Mouse (Mus musculus): ENCODE data around the gene Erbb2. TPM values are rescaled to one million over a fixed set of nuclear protein-coding genes. Genes with fewer than 3 reads are reported as not detected.

Erbb2 gene
- polyA plus RNA-seq, 1 experiment from 2014 or later, result 48.1 TPM

DNA sequence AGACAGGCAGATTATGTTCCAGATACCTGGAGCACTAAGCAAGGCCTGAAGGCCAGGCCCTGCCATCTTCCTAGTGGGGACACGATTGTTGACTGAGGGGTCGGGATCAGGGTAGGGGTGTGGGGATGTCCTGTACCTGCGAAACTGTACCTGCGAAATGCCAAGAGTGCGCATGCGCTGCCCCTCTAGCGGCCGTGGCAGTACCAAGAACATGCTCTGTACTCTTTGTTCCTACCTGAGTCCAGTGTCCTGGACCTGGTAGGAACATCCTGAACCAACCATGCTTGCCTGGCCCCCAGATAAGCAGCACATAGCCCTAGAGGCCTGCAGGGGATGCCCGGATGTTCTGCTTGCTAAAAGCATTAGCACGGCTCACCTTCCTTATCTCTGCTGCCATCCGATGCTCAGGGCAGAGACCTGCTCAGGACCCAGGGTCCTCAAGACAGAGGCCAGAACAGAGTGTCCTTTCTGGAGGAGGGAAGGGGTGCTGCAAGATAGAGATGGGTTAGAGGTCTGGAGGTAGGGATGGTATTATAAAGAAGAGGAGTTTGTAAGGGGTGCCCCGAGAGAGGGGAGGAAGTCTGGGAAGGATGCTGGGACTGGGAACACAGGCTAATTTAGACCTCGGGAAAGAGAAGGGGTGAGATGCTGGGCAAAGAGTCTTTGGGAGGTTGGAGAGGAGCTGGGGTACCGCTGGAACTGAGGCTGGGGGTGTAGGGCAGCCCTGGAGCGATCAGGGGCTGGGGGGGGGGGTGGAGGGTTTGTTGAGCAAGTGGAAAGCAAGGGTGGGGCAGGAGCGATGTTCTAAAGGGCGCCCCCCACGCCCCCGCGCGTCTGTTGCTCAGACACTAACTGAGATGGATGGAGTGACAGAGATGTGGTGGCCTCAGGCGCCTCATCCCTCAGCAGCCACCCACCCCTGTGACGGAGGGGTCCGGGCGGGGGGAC, 26.4 kb upstream of the Erbb2 start, which contains the start of gene Pnmt:
TSS of gene Pnmt (plus strand) at position 813 of the 948 bp plus-strand sequence.
- no peak for ATAC-seq (ENCODE audit: extremely low read depth, insufficient number of reproducible peaks, low FRiP score, low TSS enrichment)
- Histone ChIP-seq H3K4me2 (peak within 1 kb of the TSS; percentile 69), H3K27ac (replicated peaks) (peak within 1 kb of the TSS; percentile 92; the same call in 1 of the 2 replicates), H3K27me3 (replicated peaks) (peaks cover 59% of the 10 kb centered on the region), H3K9me3 (no peaks in the 10 kb centered on the region), H3K9ac (peak within 1 kb of the TSS; percentile 88), H3K36me3 (peaks cover 2% of the 10 kb centered on the region), H3K4me1 (peaks cover 73% of the 10 kb centered on the region), H3K4me3 (peak within 1 kb of the TSS; percentile 52)
- WGBS, result 39% methylated on average over 25 of the region's 25 CpGs

- H3K4me1 ChIP-seq, result peaks cover 80% of the 10 kb centered on the region
- peak overlapping the region; percentile 88 for H3K9ac ChIP-seq
- no peak for ATAC-seq (ENCODE audit: extremely low read depth, insufficient number of reproducible peaks, low FRiP score, low TSS enrichment)
Measured at GRCm38 (mm10) chr11:98386596-98386995, 25.7 kb upstream of the Erbb2 start.

GRCm38 (mm10) chr11:98387056-98387577, 25.2 kb upstream of the Erbb2 start:
- ATAC-seq (ENCODE audit: extremely low read depth, insufficient number of reproducible peaks, low FRiP score, low TSS enrichment), result no peak
- peaks cover 85% of the 10 kb centered on the region for H3K4me1 ChIP-seq

More at GRCm38 (mm10) chr11:98386596-98386995, 25.7 kb upstream of the Erbb2 start:
- H3K9me3 ChIP-seq, result no peaks in the 10 kb centered on the region
- peak overlapping the region; percentile 69 for H3K4me2 ChIP-seq
- H3K4me3 ChIP-seq, result peak overlapping the region; percentile 26
- peaks cover 61% of the 10 kb centered on the region for H3K27me3 ChIP-seq (replicated peaks)
- H3K27ac ChIP-seq (replicated peaks), result no peak overlapping the region
- WGBS, result 13% methylated on average over 24 of the region's 24 CpGs
- no peaks in the 10 kb centered on the region for H3K36me3 ChIP-seq

DNA sequence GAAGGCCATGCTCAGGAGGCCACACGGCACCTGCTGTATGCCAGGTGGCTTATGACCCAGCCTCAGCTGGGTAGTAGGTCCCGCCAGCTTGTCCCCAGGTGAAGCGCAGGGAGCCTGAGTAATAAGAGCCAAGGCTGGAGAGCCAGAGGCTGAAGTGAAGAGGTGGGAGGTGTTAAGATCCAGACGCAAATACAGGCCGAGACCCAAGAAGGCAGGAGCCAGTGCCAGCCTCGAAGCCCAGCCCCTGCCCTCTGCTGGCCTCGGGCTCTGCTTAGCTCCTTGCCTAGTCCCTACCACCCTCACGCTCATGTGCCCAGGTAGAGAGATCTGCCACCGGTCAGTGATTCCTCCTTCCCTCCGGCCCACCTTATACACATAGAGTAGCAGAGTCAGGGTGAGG, 24.0 kb upstream of the Erbb2 start:
- Histone ChIP-seq H3K9ac (peak overlapping the region; percentile 88), H3K27ac (replicated peaks) (0 out of 2 replicates have a peak overlapping the region, but pooled peaks have one; percentile 36), H3K4me2 (no peak overlapping the region), H3K4me3 (no peak overlapping the region), H3K36me3 (no peaks in the 10 kb centered on the region), H3K27me3 (replicated peaks) (peaks cover 61% of the 10 kb centered on the region), H3K9me3 (no peaks in the 10 kb centered on the region), H3K4me1 (peaks cover 92% of the 10 kb centered on the region)
- no peak for ATAC-seq (ENCODE audit: extremely low read depth, insufficient number of reproducible peaks, low FRiP score, low TSS enrichment)
- 69% methylated on average over 10 of the region's 10 CpGs for WGBS

More at GRCm38 (mm10) chr11:98387056-98387577, 25.2 kb upstream of the Erbb2 start:
- Histone ChIP-seq H3K27ac (replicated peaks) (no peak overlapping the region), H3K36me3 (no peaks in the 10 kb centered on the region), H3K27me3 (replicated peaks) (peaks cover 61% of the 10 kb centered on the region), H3K4me2 (peak overlapping the region; percentile 69; the same call in 1 of the 2 replicates), H3K9me3 (no peaks in the 10 kb centered on the region), H3K9ac (peak overlapping the region; percentile 88), H3K4me3 (no peak overlapping the region)
- 47% methylated on average over 14 of the region's 14 CpGs for WGBS

GRCm38 (mm10) chr11:98389221-98389780, 23.0 kb upstream of the Erbb2 start:
- Histone ChIP-seq H3K9ac (peak overlapping the region; percentile 88), H3K27me3 (replicated peaks) (peaks cover 59% of the 10 kb centered on the region), H3K36me3 (no peaks in the 10 kb centered on the region), H3K9me3 (no peaks in the 10 kb centered on the region), H3K27ac (replicated peaks) (no peak overlapping the region; the same call in 1 of the 2 replicates), H3K4me1 (peaks cover 95% of the 10 kb centered on the region), H3K4me2 (no peak overlapping the region), H3K4me3 (no peak overlapping the region)
- ATAC-seq (ENCODE audit: extremely low read depth, insufficient number of reproducible peaks, low FRiP score, low TSS enrichment), result no peak
- 28% methylated on average over 9 of the region's 9 CpGs for WGBS

DNA sequence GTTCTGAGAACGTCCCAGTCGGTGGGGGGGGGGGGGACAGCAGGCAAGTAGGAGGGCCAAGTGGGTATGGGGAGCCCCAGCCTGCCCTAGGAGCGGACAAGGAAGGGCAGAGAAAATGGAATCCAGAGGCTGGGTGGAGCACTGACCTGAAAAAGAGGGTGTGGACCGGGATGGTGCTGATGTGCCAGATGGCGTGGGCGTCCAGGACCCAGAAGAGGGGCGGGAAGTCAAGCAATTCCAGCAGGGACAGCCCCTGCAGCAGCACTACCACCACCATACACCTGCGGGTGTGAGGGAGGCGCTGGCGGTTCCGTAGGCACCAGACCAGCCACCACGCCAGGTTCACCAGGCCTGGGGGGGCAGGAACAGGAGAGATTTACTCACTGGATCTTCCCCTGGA, 22.1 kb upstream of the Erbb2 start:
- no peaks in the 10 kb centered on the region for H3K9me3 ChIP-seq
- H3K27me3 ChIP-seq (replicated peaks), result peaks cover 53% of the 10 kb centered on the region
- no peak overlapping the region for H3K4me3 ChIP-seq
- 77% methylated on average over 12 of the region's 12 CpGs for WGBS
- H3K4me2 ChIP-seq, result no peak overlapping the region
- H3K9ac ChIP-seq, result 0 out of 2 replicates have a peak overlapping the region, but pooled peaks have one; percentile 0
- H3K4me1 ChIP-seq, result peaks cover 95% of the 10 kb centered on the region
- no peaks in the 10 kb centered on the region for H3K36me3 ChIP-seq
- H3K27ac ChIP-seq (replicated peaks), result no peak overlapping the region
- ATAC-seq (ENCODE audit: extremely low read depth, insufficient number of reproducible peaks, low FRiP score, low TSS enrichment), result no peak

DNA sequence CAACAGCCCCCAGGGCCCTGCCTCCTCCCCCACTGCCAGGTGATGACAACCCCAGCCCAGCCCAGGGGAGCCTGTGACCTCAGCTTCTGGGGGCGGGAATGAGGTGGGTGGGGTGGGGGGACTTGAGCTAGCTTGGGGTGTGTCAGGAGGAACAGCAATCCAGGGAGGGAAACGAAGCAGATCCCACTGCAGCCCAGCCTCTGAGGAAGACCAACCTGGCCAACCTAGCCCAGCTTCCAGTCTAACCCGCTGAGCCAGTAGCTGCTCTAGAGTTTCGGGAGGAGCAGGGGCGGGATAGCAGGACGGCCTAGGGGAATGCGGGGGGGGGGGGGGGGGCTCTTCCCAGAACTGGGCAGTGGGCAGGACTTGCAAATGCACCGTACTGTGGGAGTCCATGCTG, 20.2 kb upstream of the Erbb2 start:
- Histone ChIP-seq H3K9me3 (no peaks in the 10 kb centered on the region), H3K4me1 (peaks cover 84% of the 10 kb centered on the region), H3K9ac (peak overlapping the region; percentile 73), H3K4me2 (no peak overlapping the region), H3K27me3 (replicated peaks) (peaks cover 34% of the 10 kb centered on the region), H3K4me3 (no peak overlapping the region), H3K36me3 (peaks cover 5% of the 10 kb centered on the region; the same call in 1 of the 2 replicates), H3K27ac (replicated peaks) (peak overlapping the region; percentile 99)
- 16% methylated on average over 8 of the region's 8 CpGs for WGBS
- ATAC-seq (ENCODE audit: extremely low read depth, insufficient number of reproducible peaks, low FRiP score, low TSS enrichment), result no peak

DNA sequence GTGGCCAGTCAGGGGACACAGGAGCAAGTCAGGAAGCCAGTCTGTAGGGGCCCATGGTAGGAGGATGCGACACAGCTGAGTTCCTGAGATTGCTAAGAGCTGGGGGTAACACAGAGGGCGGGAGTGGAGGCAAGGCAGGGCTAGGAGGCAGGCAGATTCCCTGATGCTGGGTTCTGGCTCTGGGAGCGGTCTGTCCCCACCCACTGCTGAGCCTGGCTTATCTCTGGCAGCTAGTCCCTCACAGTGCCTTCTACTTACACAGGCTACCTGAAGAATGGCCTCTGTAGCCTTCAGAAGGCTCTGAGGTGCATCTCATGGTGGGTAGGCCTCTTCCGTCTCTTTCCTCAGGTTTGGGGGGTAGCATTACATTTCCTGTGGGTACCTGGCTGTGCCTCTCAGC, 19.6 kb upstream of the Erbb2 start:
- peak overlapping the region; percentile 73 for H3K9ac ChIP-seq
- 14% methylated on average over 4 of the region's 4 CpGs for WGBS
- peaks cover 28% of the 10 kb centered on the region for H3K27me3 ChIP-seq (replicated peaks)
- ATAC-seq (ENCODE audit: extremely low read depth, insufficient number of reproducible peaks, low FRiP score, low TSS enrichment), result no peak
- peak overlapping the region; percentile 5 for H3K4me2 ChIP-seq
- H3K36me3 ChIP-seq, result peaks cover 11% of the 10 kb centered on the region
- peak overlapping the region; percentile 99 for H3K27ac ChIP-seq (replicated peaks)
- H3K4me1 ChIP-seq, result peaks cover 78% of the 10 kb centered on the region
- no peak overlapping the region for H3K4me3 ChIP-seq
- H3K9me3 ChIP-seq, result no peaks in the 10 kb centered on the region

- peak; percentile 51 for ATAC-seq (ENCODE audit: extremely low read depth, insufficient number of reproducible peaks, low FRiP score, low TSS enrichment)
- Histone ChIP-seq H3K4me2 (peak overlapping the region; percentile 46), H3K9ac (peak overlapping the region; percentile 48), H3K4me1 (peaks cover 71% of the 10 kb centered on the region), H3K4me3 (no peak overlapping the region), H3K36me3 (peaks cover 15% of the 10 kb centered on the region), H3K9me3 (no peaks in the 10 kb centered on the region), H3K27me3 (replicated peaks) (peaks cover 21% of the 10 kb centered on the region), H3K27ac (replicated peaks) (peak overlapping the region; percentile 99)
- WGBS, result 11% methylated on average over 6 of the region's 6 CpGs
Measured at GRCm38 (mm10) chr11:98393317-98393716, 19.0 kb upstream of the Erbb2 start.

- 16% methylated on average over 6 of the region's 6 CpGs for WGBS
- peak; percentile 25; the same call in 1 of the 2 replicates for ATAC-seq (ENCODE audit: extremely low read depth, insufficient number of reproducible peaks, low FRiP score, low TSS enrichment)
Measured at GRCm38 (mm10) chr11:98394301-98394700, 18.0 kb upstream of the Erbb2 start.

GRCm38 (mm10) chr11:98395041-98395440, 17.2 kb upstream of the Erbb2 start:
- no peak overlapping the region for H3K4me3 ChIP-seq
- H3K4me2 ChIP-seq, result peak overlapping the region; percentile 46
- H3K36me3 ChIP-seq, result peaks cover 18% of the 10 kb centered on the region
- no peak for ATAC-seq (ENCODE audit: extremely low read depth, insufficient number of reproducible peaks, low FRiP score, low TSS enrichment)
- peak overlapping the region; percentile 99 for H3K27ac ChIP-seq (replicated peaks)
- H3K9ac ChIP-seq, result peak overlapping the region; percentile 58
- WGBS, result 24% methylated on average over 4 of the region's 4 CpGs
- H3K27me3 ChIP-seq (replicated peaks), result peaks cover 11% of the 10 kb centered on the region
- H3K4me1 ChIP-seq, result peaks cover 63% of the 10 kb centered on the region
- H3K9me3 ChIP-seq, result no peaks in the 10 kb centered on the region

More at GRCm38 (mm10) chr11:98394301-98394700, 18.0 kb upstream of the Erbb2 start:
- peak overlapping the region; percentile 58; the same call in 1 of the 2 replicates for H3K9ac ChIP-seq
- H3K9me3 ChIP-seq, result no peaks in the 10 kb centered on the region
- peak overlapping the region; percentile 46 for H3K4me2 ChIP-seq
- peaks cover 63% of the 10 kb centered on the region for H3K4me1 ChIP-seq
- H3K36me3 ChIP-seq, result peaks cover 18% of the 10 kb centered on the region
- peak overlapping the region; percentile 99 for H3K27ac ChIP-seq (replicated peaks)
- 0 out of 2 replicates have a peak overlapping the region, but pooled peaks have one; percentile 2 for H3K4me3 ChIP-seq
- H3K27me3 ChIP-seq (replicated peaks), result peaks cover 16% of the 10 kb centered on the region
